9 mouse cellular contexts compared by ENCODE assay signal in genomic region chr4:152282721-152283120, GRCm38 (mm10). TPM values are rescaled to one million over a fixed set of nuclear protein-coding genes. Genes with fewer than 3 reads are reported as not detected.
DNase-seq lines count a peak whose midpoint lies in the region; ATAC-seq and TF ChIP-seq lines count a peak whose summit lies in the region.
"Had no signal": no experiment of that assay in that cellular context is flagged by ENCODE, and none has a peak within 500 bp of the region (broad histone marks: within the 10 kb centered on the region; RNA-seq: fewer than 3 reads in every experiment).

No protein-coding gene starts in this region.

- WGBS in lung, embryonic 14.5 days = 13% methylated on average over 32 of the region's 34 CpGs
- WGBS in forebrain, embryonic 11.5 days = 15% methylated on average over 29 of the region's 34 CpGs
- 21% methylated on average over 34 of the region's 34 CpGs for WGBS in intestine, postnatal 0 days
- 19% methylated on average over 27 of the region's 34 CpGs for WGBS in neural tube, embryonic 14.5 days

- no peak for DNase-seq in lung, embryonic 14.5 days
- no peak for DNase-seq in lung, postnatal 4 days
- no peak for DNase-seq in forebrain, embryonic 11.5 days (ENCODE audit: low spot score)
- DNase-seq in left cerebral cortex, postnatal 36 days (ENCODE audit: low spot score in 2 of 2) = no peak
- DNase-seq in cerebellum, adult 18-20 months = no peak
- DNase-seq in spleen, postnatal 10 days (ENCODE audit: low spot score in 2 of 2) = no peak

- H3K9me3 ChIP-seq in lung, embryonic 14.5 days (ENCODE audit: low read depth, low read length) = no peaks in the 10 kb centered on the region
- H3K9me3 ChIP-seq in forebrain, embryonic 11.5 days (ENCODE audit: control insufficient read depth, low read length) = no peaks in the 10 kb centered on the region
- H3K9me3 ChIP-seq in intestine, postnatal 0 days (ENCODE audit: control insufficient read depth) = no peaks in the 10 kb centered on the region
- H3K9me3 ChIP-seq in neural tube, embryonic 14.5 days (ENCODE audit: control insufficient read depth, low read length) = no peaks in the 10 kb centered on the region

- H3K4me3 ChIP-seq in lung, embryonic 14.5 days (ENCODE audit: low read depth, low read length) = peak overlapping the region; percentile 27
- peak overlapping the region; percentile 19 for H3K4me3 ChIP-seq in forebrain, embryonic 11.5 days (ENCODE audit: low read depth, low read length)
- peak overlapping the region; percentile 18 for H3K4me3 ChIP-seq in intestine, postnatal 0 days (ENCODE audit: low read depth, low read length)
- peak overlapping the region; percentile 27 for H3K4me3 ChIP-seq in neural tube, embryonic 14.5 days (ENCODE audit: low read depth, low read length)

- no peaks in the 10 kb centered on the region for H3K4me1 ChIP-seq in lung, embryonic 14.5 days (ENCODE audit: insufficient read depth)
- H3K4me1 ChIP-seq in forebrain, embryonic 11.5 days (replicated peaks; ENCODE audit: control insufficient read depth, insufficient read depth, low read length) = peaks cover 13% of the 10 kb centered on the region
- H3K4me1 ChIP-seq in intestine, postnatal 0 days (replicated peaks; ENCODE audit: control insufficient read depth, insufficient read depth, low read length) = no peaks in the 10 kb centered on the region
- peaks cover 22% of the 10 kb centered on the region for H3K4me1 ChIP-seq in neural tube, embryonic 14.5 days (ENCODE audit: control insufficient read depth, insufficient read depth, low read length)

- H3K9ac ChIP-seq in lung, embryonic 14.5 days = peak overlapping the region; percentile 16; the same call in 1 of the 2 replicates
- no peak overlapping the region; the same call in none of the 2 replicates for H3K9ac ChIP-seq in forebrain, embryonic 11.5 days (ENCODE audit: low read length)
- H3K9ac ChIP-seq in intestine, postnatal 0 days (ENCODE audit: low read depth, low read length) = no peak overlapping the region; the same call in 1 of the 2 replicates
- H3K9ac ChIP-seq in neural tube, embryonic 14.5 days (replicated peaks; ENCODE audit: low read depth, low read length) = peak overlapping the region; percentile 18; the same call in 1 of the 2 replicates

- H3K4me2 ChIP-seq in lung, embryonic 14.5 days = peak overlapping the region; percentile 58
- peak overlapping the region; percentile 48 for H3K4me2 ChIP-seq in forebrain, embryonic 11.5 days (ENCODE audit: low read depth, low read length, severe bottlenecking)
- peak overlapping the region; percentile 46 for H3K4me2 ChIP-seq in intestine, postnatal 0 days (replicated peaks; ENCODE audit: low read depth)
- peak overlapping the region; percentile 51 for H3K4me2 ChIP-seq in neural tube, embryonic 14.5 days (ENCODE audit: low read depth, low read length)

- ATAC-seq in lung, embryonic 14.5 days (ENCODE audit: insufficient read depth) = peak; percentile 9; the same call in 1 of the 2 replicates
- no peak for ATAC-seq in forebrain, embryonic 11.5 days (replicated peaks; ENCODE audit: low FRiP score)
- ATAC-seq in intestine, postnatal 0 days = no peak
- no peak for ATAC-seq in neural tube, embryonic 14.5 days (ENCODE audit: low read depth)

- no peak for TF ChIP-seq CTCF in lung, embryonic 14.5 days (IDR thresholded peaks at IDR 0.05; ENCODE audit: low read depth)
- TF ChIP-seq CTCF in intestine, postnatal 0 days (IDR thresholded peaks at IDR 0.05; ENCODE audit: low read depth) = no peak

- peaks cover 74% of the 10 kb centered on the region for H3K27me3 ChIP-seq in lung, embryonic 14.5 days (ENCODE audit: insufficient read depth, low read length)
- peaks cover 74% of the 10 kb centered on the region for H3K27me3 ChIP-seq in forebrain, embryonic 11.5 days (ENCODE audit: control insufficient read depth, insufficient read depth, low read length)
- H3K27me3 ChIP-seq in intestine, postnatal 0 days (replicated peaks; ENCODE audit: control insufficient read depth, insufficient read depth, low read length) = peaks cover 66% of the 10 kb centered on the region
- H3K27me3 ChIP-seq in neural tube, embryonic 14.5 days (ENCODE audit: control insufficient read depth, insufficient read depth, low read length) = peaks cover 72% of the 10 kb centered on the region

- no peak overlapping the region for H3K27ac ChIP-seq in lung, embryonic 14.5 days (ENCODE audit: low read depth)
- no peak overlapping the region for H3K27ac ChIP-seq in forebrain, embryonic 11.5 days (ENCODE audit: low read depth, low read length)
- no peak overlapping the region for H3K27ac ChIP-seq in intestine, postnatal 0 days (ENCODE audit: low read depth, low read length)
- H3K27ac ChIP-seq in neural tube, embryonic 14.5 days (ENCODE audit: low read depth, low read length) = no peak overlapping the region

- peaks cover 14% of the 10 kb centered on the region; the same call in 1 of the 2 replicates for H3K36me3 ChIP-seq in lung, embryonic 14.5 days (ENCODE audit: insufficient read depth)
- no peaks in the 10 kb centered on the region for H3K36me3 ChIP-seq in forebrain, embryonic 11.5 days (ENCODE audit: control insufficient read depth, insufficient read depth, low read length)
- no peaks in the 10 kb centered on the region; the same call in 1 of the 2 replicates for H3K36me3 ChIP-seq in intestine, postnatal 0 days (ENCODE audit: control insufficient read depth, insufficient read depth)
- H3K36me3 ChIP-seq in neural tube, embryonic 14.5 days (ENCODE audit: control insufficient read depth, insufficient read depth, low read length) = no peaks in the 10 kb centered on the region

- intact Hi-C loops in left cerebral cortex, postnatal 36 days (cut with DNase I) = no loop called here

RNA-seq across cellular contexts. Expression of gene Gpr153, which starts 8.7 kb away (rescaled TPM):
- polyA plus RNA-seq in lung, embryonic 14.5 days (2014; fragmentation: Nextera tagmentation; extraction: Ambion mirVana) = 19.5 and 20.0 TPM in 2 replicates
- 6.1 and 6.6 TPM in 2 replicates for polyA plus RNA-seq in forebrain, embryonic 11.5 days (2014; fragmentation: Nextera tagmentation; extraction: Ambion mirVana)
- polyA plus RNA-seq in intestine, postnatal 0 days (2015; fragmentation: Nextera tagmentation; extraction: Ambion mirVana) = 2.9 and 3.1 TPM in 2 replicates
- 18.5 and 19.3 TPM in 2 replicates for polyA plus RNA-seq in neural tube, embryonic 14.5 days (2014; fragmentation: Nextera tagmentation; extraction: Ambion mirVana)
- 10 to 100 TPM; 28.0 to 31.2 TPM for total RNA-seq in left cerebral cortex, postnatal 36 days (2021)

RNA-seq across cellular contexts. Expression of gene Hes3, which starts 8.7 kb away (rescaled TPM):
- not detected in 2 replicates for polyA plus RNA-seq in lung, embryonic 14.5 days (2014; fragmentation: Nextera tagmentation; extraction: Ambion mirVana)
- polyA plus RNA-seq in forebrain, embryonic 11.5 days (2014; fragmentation: Nextera tagmentation; extraction: Ambion mirVana) = 0.53 and 1.0 TPM in 2 replicates
- not detected in 2 replicates for polyA plus RNA-seq in intestine, postnatal 0 days (2015; fragmentation: Nextera tagmentation; extraction: Ambion mirVana)
- 0.36 and 0.68 TPM in 2 replicates for polyA plus RNA-seq in neural tube, embryonic 14.5 days (2014; fragmentation: Nextera tagmentation; extraction: Ambion mirVana)
- under 1 TPM in 1 of 2 experiments, not detected in 1; 0.35 TPM for total RNA-seq in left cerebral cortex, postnatal 36 days (2021)
- total RNA-seq: left cerebral cortex, postnatal 10 days had no signal

RNA-seq across cellular contexts. Expression of gene Icmt, which starts 14.3 kb away (rescaled TPM):
- polyA plus RNA-seq in lung, embryonic 14.5 days (2014; fragmentation: Nextera tagmentation; extraction: Ambion mirVana) = 31.2 and 31.8 TPM in 2 replicates
- 22.1 and 23.6 TPM in 2 replicates for polyA plus RNA-seq in forebrain, embryonic 11.5 days (2014; fragmentation: Nextera tagmentation; extraction: Ambion mirVana)
- polyA plus RNA-seq in intestine, postnatal 0 days (2015; fragmentation: Nextera tagmentation; extraction: Ambion mirVana) = 12.6 and 12.9 TPM in 2 replicates
- polyA plus RNA-seq in neural tube, embryonic 14.5 days (2014; fragmentation: Nextera tagmentation; extraction: Ambion mirVana) = 16.6 and 24.9 TPM in 2 replicates
- total RNA-seq in left cerebral cortex, postnatal 36 days (2021) = 10 to 100 TPM; 45.9 to 47.8 TPM

RNA-seq across cellular contexts. Expression of gene Rnf207, which starts 36.1 kb away (rescaled TPM):
- polyA plus RNA-seq in lung, embryonic 14.5 days (2014; fragmentation: Nextera tagmentation; extraction: Ambion mirVana) = 0.36 and 0.65 TPM in 2 replicates
- polyA plus RNA-seq in forebrain, embryonic 11.5 days (2014; fragmentation: Nextera tagmentation; extraction: Ambion mirVana) = 0.60 and 1.2 TPM in 2 replicates
- polyA plus RNA-seq in intestine, postnatal 0 days (2015; fragmentation: Nextera tagmentation; extraction: Ambion mirVana) = 0.69 and 0.70 TPM in 2 replicates
- 5.9 and 8.4 TPM in 2 replicates for polyA plus RNA-seq in neural tube, embryonic 14.5 days (2014; fragmentation: Nextera tagmentation; extraction: Ambion mirVana)
- total RNA-seq in left cerebral cortex, postnatal 36 days (2021) = 10 to 100 TPM; 10.2 to 17.0 TPM

RNA-seq across cellular contexts. Expression of gene Rpl22, which starts 42.8 kb away (rescaled TPM):
- polyA plus RNA-seq in lung, embryonic 14.5 days (2014; fragmentation: Nextera tagmentation; extraction: Ambion mirVana) = 428 and 464 TPM in 2 replicates
- polyA plus RNA-seq in forebrain, embryonic 11.5 days (2014; fragmentation: Nextera tagmentation; extraction: Ambion mirVana) = 310 and 360 TPM in 2 replicates
- polyA plus RNA-seq in intestine, postnatal 0 days (2015; fragmentation: Nextera tagmentation; extraction: Ambion mirVana) = 281 and 296 TPM in 2 replicates
- 150 and 173 TPM in 2 replicates for polyA plus RNA-seq in neural tube, embryonic 14.5 days (2014; fragmentation: Nextera tagmentation; extraction: Ambion mirVana)
- 100 to 1,000 TPM; 161 to 162 TPM for total RNA-seq in left cerebral cortex, postnatal 36 days (2021)

Comparison
In these comparisons a context has a peak if more than half of its experiments do, and no peak if none do; other contexts are left out.
1. H3K9ac ChIP-seq: peak in lung, embryonic 14.5 days (single experiment) and neural tube, embryonic 14.5 days (single experiment); none in forebrain, embryonic 11.5 days (single experiment) and intestine, postnatal 0 days (single experiment).
2. Peak in every context shown above with its lines, with median percentiles within 50 percentile points of each other: H3K4me2 ChIP-seq and H3K4me3 ChIP-seq.